Mouse (Mus musculus) embryonic stem cell, embryonic (primary cell): ENCODE data around the gene Arhgef3.
"Not testable (repeated sequence)": the region's sequence is repeated elsewhere in the genome, so short reads cannot be mapped to it uniquely, and the experiment has no call there.

Source experiments
- CTCF ChIA-PET, 4 experiments: fragments of 300-600 bp in 2 of 4; fragments of 350-600 bp in 2 of 4; sonication (Branson Sonifier 250); formaldehyde crosslinking; loops; one replicate each; lab custom pipeline; 2022; ENCODE audit warnings: inconsistent platforms in 2 of 4; lab: Charles Lee
- POLR2A ChIA-PET, 4 experiments: fragments of 300-600 bp in 2 of 4; fragments of 350-600 bp in 2 of 4; sonication (Branson Sonifier 250); formaldehyde crosslinking; loops; one replicate each; lab custom pipeline; 2022; ENCODE audit warnings: antibody characterized with exemption in 4 of 4, inconsistent platforms in 1 of 4; lab: Charles Lee

The Arhgef3 gene

GRCm38 (mm10) chr14:27187025-27187424, 72.3 kb downstream of the Arhgef3 start:
- POLR2A ChIA-PET = interaction anchor here in 3 of 4 experiments (0.8 to 1.3 kb wide), 6 partner anchors 15 to 321 kb away, joined by 3 to 5 read pairs (median 3); partner anchors contain the start of genes Ccdc66 (in 1 of the 3) and Fam208a (in 1 of the 3)
- CTCF ChIA-PET = interaction anchor here (0.5 to 2.0 kb wide), 47 partner anchors 9 to 1543 kb away, joined by 3 to 9 read pairs (median 3); no protein-coding TSS in a partner anchor

GRCm38 (mm10) chr14:27187885-27188284, 73.2 kb downstream of the Arhgef3 start:
- POLR2A ChIA-PET = interaction anchor here in 1 of 4 experiments (1.3 kb wide), 1 partner anchor 320 kb away, joined by 4 read pairs; the partner anchor contains the start of gene Ccdc66
- CTCF ChIA-PET = interaction anchor here in 3 of 4 experiments (0.7 to 1.4 kb wide), 7 partner anchors 59 to 627 kb away, joined by 3 to 9 read pairs (median 3); no protein-coding TSS in a partner anchor

DNA sequence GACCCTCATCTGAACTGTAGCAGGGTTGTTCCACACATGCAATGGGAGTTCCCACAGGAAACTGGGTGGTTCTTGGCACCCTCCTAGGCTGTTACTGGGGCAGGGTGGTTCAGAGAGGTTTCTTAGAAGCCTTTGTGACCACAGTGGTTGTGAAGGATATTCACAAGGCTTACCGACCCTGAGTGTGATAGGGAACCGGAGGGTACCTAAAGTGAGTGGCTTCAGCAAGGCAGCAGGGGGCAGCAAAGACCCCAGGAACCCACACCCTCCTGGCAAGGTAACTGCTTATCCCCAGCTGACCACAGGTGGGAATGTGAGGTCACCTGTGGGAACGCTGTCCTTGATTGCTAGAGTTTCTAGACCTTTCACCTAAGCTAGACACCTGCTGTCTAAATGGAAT, 77.8 kb downstream of the Arhgef3 start:
- CTCF ChIA-PET = interaction anchor here in 3 of 4 experiments (0.6 to 2.1 kb wide), 14 partner anchors 11 to 249 kb away, joined by 3 to 7 read pairs (median 4); no protein-coding TSS in a partner anchor

DNA sequence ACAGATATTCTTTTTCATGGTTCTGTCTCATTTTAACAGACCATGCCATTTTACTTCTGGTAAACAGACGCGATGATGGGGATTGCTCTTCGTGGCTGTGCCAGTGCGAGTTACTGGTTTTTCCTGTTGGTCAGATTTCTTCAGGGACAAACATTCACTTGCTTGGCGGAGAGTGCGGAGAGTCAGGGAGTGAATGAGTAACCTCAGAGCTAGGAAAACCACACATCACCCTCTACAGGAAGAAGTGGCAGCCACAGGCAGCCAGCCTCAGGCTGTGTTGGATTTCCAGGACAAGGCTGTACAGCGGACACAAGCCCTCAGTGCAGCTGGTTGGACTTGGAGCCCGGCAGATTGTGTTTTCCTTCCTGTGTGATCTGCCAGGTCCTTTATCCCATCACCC, 82.3 kb downstream of the Arhgef3 start:
- ChIA-PET POLR2A (no interaction called here), CTCF (interaction anchor here in 2 of 4 experiments (0.5 kb wide), 2 partner anchors 10 to 144 kb away, joined by 3 read pairs; no protein-coding TSS in a partner anchor)

More for the DNA sequence above, 77.8 kb downstream of the Arhgef3 start:
- POLR2A ChIA-PET = interaction anchor here in 2 of 4 experiments (0.9 to 2.1 kb wide), 8 partner anchors 12 to 244 kb away, joined by 3 to 7 read pairs (median 4); partner anchors contain the start of gene Fam208a (in 2 of the 2)

GRCm38 (mm10) chr14:27198490-27199089, 83.9 kb downstream of the Arhgef3 start:
- CTCF ChIA-PET = interaction anchor here in 1 of 4 experiments (1.0 kb wide), 1 partner anchor 12 kb away, joined by 5 read pairs; no protein-coding TSS in a partner anchor
- POLR2A ChIA-PET = interaction anchor here in 1 of 4 experiments (0.6 kb wide), 1 partner anchor 418 kb away, joined by 3 read pairs; no protein-coding TSS in a partner anchor

DNA sequence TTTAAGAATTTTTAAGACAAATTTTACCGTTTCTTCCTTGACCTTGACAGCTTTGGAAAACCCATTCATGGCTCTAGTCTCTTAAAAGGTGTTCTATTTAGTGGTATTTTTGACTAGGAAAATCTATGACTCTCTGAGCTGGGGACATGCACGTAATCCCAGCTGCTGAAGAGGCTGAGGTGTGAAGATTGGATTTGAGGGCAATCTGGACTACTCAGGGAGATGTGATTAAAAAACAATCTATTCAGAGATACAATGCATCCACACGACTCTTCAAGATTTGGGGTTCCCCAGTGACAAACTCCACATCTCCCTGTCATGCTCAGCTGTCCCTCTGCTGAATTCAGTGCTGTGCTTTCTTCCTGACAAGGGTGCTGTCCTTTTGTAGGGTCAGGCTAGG, 84.4 kb downstream of the Arhgef3 start:
- ChIA-PET POLR2A (interaction anchor here in 2 of 4 experiments (0.6 to 2.7 kb wide), 2 partner anchors 230 to 417 kb away, joined by 3 to 10 read pairs; partner anchors contain the start of gene Fam208a (in 1 of the 2)), CTCF (interaction anchor here in 1 of 4 experiments (0.6 to 1.0 kb wide), 2 partner anchors 12 to 112 kb away, joined by 3 to 5 read pairs; no protein-coding TSS in a partner anchor)

DNA sequence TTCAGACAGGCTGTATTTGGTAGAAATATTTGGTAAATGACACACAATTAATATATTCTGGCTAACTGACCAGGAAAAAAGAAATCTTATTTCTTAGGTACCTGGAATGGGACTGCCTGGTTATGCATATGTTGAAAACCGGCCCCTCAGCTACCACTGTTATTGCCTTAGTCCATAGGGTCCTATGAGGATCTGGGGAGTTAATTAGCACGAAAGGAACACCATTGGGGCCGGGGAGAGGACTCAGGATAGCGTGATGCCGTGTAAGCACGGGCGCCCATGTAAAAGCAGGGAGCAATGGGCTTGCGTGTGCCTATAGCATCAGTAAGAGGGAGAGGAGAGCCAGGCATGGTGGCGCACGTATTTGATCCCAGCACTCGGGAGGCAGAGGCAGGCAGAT, 85.2 kb downstream of the Arhgef3 start:
- ChIA-PET CTCF (interaction anchor here in 1 of 4 experiments (0.5 to 0.6 kb wide), 2 partner anchors 112 to 396 kb away, joined by 3 read pairs; no protein-coding TSS in a partner anchor), POLR2A (interaction anchor here in 1 of 4 experiments (2.7 kb wide), 1 partner anchor 229 kb away, joined by 10 read pairs; the partner anchor contains the start of gene Fam208a)

GRCm38 (mm10) chr14:27200743-27201576, 86.3 kb downstream of the Arhgef3 start:
- POLR2A ChIA-PET = interaction anchor here in 2 of 4 experiments (0.5 to 2.7 kb wide), 3 partner anchors 148 to 583 kb away, joined by 3 to 10 read pairs (median 5); partner anchors contain the start of gene Fam208a (in 1 of the 2)
- CTCF ChIA-PET = no interaction called here

DNA sequence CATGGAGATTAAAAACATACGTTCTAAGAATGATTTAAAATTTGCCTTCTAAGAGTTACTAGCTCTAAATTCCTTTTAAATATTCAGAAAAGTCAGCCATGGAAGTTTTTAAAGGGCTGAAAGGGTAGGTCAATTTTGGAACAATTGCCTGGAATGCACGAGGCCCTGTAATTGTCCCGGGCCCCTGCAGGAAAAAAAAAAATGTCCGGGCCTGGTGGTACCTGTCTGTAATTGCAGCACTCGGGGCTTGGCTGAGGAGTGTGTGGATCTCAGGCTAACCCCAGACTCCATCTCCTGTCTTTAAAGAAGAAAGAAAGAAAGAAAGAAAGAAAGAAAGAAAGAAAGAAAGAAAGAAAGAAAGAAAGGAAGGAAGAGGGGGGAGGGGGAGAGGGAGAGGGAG, 87.1 kb downstream of the Arhgef3 start:
- POLR2A ChIA-PET = interaction anchor here in 2 of 4 experiments (0.7 to 2.7 kb wide), 5 partner anchors 8 to 302 kb away, joined by 3 to 10 read pairs (median 3); partner anchors contain the start of gene Fam208a (in 1 of the 2)
- CTCF ChIA-PET = interaction anchor here in 1 of 4 experiments (0.6 to 0.7 kb wide), 2 partner anchors 20 to 106 kb away, joined by 3 to 4 read pairs; no protein-coding TSS in a partner anchor

- POLR2A ChIA-PET = interaction anchor here in 2 of 4 experiments (1.4 kb wide), 2 partner anchors 9 to 224 kb away, joined by 3 to 4 read pairs; partner anchors contain the start of gene Fam208a (in 1 of the 2)
- CTCF ChIA-PET = no interaction called here
Measured at GRCm38 (mm10) chr14:27204704-27205103, 90.0 kb downstream of the Arhgef3 start.

- ChIA-PET POLR2A (no interaction called here), CTCF (interaction anchor here in 2 of 4 experiments (0.6 to 0.9 kb wide), 4 partner anchors 19 to 175 kb away, joined by 3 to 6 read pairs (median 4); no protein-coding TSS in a partner anchor)
Measured at GRCm38 (mm10) chr14:27206443-27206842, 91.7 kb downstream of the Arhgef3 start.

GRCm38 (mm10) chr14:27209542-27209941, 94.8 kb downstream of the Arhgef3 start:
- ChIA-PET CTCF (no interaction called here), POLR2A (no interaction called here)

DNA sequence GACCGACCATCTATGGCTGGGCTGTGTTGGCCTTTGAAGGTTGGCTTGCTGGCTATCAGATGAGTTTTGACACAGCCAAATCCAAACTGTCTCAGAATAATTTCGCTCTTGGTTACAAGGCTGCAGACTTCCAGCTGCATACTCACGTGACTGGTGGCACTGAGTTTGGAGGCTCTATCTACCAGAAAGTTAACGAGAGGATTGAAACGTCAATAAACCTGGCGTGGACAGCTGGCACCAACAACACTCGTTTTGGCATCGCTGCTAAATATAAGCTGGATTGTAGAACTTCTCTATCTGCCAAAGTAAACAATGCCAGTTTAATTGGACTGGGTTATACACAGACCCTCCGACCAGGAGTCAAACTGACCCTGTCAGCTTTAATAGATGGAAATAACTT, 96.1 kb downstream of the Arhgef3 start:
- CTCF ChIA-PET, POLR2A ChIA-PET: not testable (repeated sequence)

- CTCF ChIA-PET = no interaction called here
- POLR2A ChIA-PET = no interaction called here
Measured at GRCm38 (mm10) chr14:27211743-27212445, 97.2 kb downstream of the Arhgef3 start.

- POLR2A ChIA-PET = interaction anchor here in 1 of 4 experiments (0.7 to 0.9 kb wide), 2 partner anchors 195 to 215 kb away, joined by 3 to 4 read pairs; no protein-coding TSS in a partner anchor
- CTCF ChIA-PET = interaction anchor here in 2 of 4 experiments (1.1 to 1.5 kb wide), 2 partner anchors 21 kb away, joined by 3 to 6 read pairs; no protein-coding TSS in a partner anchor
Measured at GRCm38 (mm10) chr14:27214232-27214631, 99.5 kb downstream of the Arhgef3 start.

- POLR2A ChIA-PET = interaction anchor here in 3 of 4 experiments (0.6 to 1.8 kb wide), 3 partner anchors 9 to 12 kb away, joined by 6 to 14 read pairs (median 8); no protein-coding TSS in a partner anchor
- CTCF ChIA-PET = interaction anchor here in 1 of 4 experiments (0.7 kb wide), 1 partner anchor 16 kb away, joined by 3 read pairs; no protein-coding TSS in a partner anchor
Measured at GRCm38 (mm10) chr14:27219668-27220067, 105.0 kb downstream of the Arhgef3 start.

- CTCF ChIA-PET = no interaction called here
Measured at GRCm38 (mm10) chr14:27220297-27220696, 105.6 kb downstream of the Arhgef3 start.

More at GRCm38 (mm10) chr14:27220297-27220696, 105.6 kb downstream of the Arhgef3 start:
- POLR2A ChIA-PET = interaction anchor here in 2 of 4 experiments (1.4 to 1.8 kb wide), 2 partner anchors 9 kb away, joined by 6 to 8 read pairs; no protein-coding TSS in a partner anchor
